Mouse (Mus musculus) right cerebral cortex, postnatal 10 days (tissue): ENCODE measurements around the gene Irs2.

Experiments used
- DNase-seq, 2 experiments: peaks; one replicate each; pipeline ENCODE4 v3.0.0; 2021; ENCODE audit warnings: low spot score in 2 of 2

Irs2 gene

DNA sequence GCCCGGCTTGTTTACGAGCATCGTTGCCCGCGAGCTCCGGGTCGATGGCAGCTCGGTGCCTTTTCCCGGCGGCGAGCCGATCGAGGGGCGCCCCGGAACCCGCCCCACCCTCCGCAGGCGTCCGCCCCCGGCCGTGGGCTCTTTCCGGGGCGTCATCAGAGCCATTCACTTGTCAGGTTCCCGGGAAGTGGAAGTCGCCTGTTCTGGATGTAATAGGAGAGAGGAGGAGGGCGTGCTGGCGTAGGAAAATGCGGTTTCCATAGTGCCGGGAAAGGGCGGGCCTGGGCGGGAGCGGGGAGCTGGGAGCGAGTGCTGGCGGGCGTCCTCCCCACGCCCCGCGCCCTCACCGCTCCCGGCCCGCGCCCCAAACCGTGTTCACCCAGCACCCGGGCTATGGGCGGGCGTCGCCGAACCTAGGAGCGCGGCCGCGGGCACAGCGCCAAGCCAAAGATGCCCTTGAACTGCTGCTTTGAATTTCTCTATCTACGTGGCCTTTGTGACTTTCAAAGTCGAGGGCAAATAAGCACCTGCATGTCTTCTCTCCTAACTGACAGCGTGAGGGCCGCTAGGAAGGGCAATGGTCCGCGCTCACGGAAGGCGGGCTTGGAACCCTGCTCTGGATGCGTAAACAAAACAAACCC lies 1.3 kb upstream of the Irs2 start:
- DNase-seq: peak; percentile 90 to 93

GRCm38 (mm10) chr8:11008842-11009420 lies 673 bp upstream of the Irs2 start:
- peak; percentile 98 for DNase-seq

- peak; percentile 73 for DNase-seq
These were observed 478 bp downstream of the Irs2 start for GRCm38 (mm10) chr8:11007581-11008378.

DNA sequence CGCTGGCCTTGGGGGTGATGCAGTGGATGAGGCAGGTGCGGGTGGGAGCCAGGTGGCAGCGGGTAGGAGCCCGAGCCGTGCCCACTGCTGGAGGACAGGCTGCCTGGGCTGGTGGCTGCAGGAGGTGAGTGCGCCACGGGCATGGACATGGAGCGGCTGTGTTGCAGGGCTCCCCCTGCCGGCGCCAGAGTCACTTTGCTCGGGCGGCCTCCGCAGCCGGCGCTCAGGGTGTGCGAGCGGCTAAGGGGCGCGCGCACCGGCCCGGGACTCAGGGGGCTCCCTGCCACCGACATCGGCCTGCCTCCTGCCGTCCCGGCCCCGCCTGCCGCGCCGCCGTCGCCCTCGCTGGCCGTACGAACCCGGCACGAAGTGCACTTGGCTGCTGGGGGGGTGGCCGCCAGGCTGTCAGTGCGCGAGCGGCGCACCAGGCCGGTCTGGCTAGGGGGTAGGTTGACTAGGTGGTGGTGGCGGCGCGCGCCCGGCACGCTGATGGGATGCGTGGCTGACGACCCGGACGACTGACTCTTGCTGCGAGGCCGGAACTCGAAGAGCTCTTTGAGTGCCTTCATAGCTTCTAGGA lies 1.2 kb downstream of the Irs2 start:
- peak; percentile 92 to 94 for DNase-seq

DNA sequence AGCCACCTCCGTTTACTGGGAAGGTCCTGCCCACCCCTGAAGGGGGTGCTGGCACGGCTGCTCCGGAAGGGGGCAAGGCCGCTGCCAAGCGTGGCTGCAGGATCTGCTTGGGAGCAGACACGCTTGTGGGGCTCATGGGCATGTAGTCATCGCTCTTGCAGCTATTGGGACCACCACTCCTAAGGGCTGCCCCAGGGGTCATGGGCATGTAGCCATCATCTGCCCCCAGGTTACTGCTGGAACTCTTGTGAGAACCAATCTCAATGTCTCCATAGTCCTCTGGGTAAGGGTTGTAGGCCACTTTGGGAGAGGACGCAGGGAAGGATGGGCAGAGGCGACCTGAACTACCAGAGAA lies 2.0 kb downstream of the Irs2 start:
- DNase-seq: peak; percentile 43 to 52

DNA sequence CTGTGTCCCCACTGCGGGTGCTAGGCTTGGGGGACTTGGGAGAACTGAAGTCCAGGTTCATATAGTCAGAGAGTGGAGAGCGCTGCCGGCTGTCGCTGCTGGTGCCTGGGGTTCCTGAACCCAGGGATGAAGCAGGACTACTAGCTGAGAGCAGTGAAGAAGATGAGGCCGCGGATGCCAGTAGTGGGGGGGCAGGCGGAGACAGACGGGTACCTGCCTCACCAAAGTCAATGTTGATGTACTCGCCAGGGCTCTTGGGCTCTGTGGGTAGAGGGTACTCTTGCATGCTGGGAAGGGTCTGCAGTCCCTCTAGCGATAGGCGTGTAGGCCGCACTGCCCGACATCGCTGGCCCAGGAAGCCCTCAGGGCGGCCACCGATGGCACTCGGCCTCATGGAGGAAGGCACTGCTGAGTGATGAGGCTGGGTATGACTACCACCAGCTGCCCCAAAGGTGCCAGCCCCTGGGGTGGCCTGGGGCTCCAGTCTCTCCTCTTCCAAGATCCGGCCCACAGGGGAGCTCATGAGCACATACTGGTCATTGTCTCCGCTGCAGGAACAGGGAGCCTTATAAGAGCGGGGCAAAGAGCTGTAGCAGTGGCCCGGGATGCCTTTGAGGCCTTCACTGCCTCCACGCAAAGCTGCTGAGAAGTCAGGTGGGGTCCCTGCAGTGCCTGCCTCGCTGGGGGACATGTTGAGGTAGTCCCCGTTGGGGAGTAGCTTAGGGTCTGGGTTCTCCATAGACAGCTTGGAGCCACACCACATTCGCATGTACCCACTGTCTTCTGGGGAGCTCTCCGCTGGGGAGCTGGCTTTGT lies 2.6 kb downstream of the Irs2 start:
- DNase-seq: no peak

GRCm38 (mm10) chr8:11004781-11005459 lies 3.3 kb downstream of the Irs2 start:
- DNase-seq: no peak

- DNase-seq: peak in 1 of 2 experiments; percentile 44
These were observed 4.3 kb downstream of the Irs2 start for GRCm38 (mm10) chr8:11003917-11004470.

DNA sequence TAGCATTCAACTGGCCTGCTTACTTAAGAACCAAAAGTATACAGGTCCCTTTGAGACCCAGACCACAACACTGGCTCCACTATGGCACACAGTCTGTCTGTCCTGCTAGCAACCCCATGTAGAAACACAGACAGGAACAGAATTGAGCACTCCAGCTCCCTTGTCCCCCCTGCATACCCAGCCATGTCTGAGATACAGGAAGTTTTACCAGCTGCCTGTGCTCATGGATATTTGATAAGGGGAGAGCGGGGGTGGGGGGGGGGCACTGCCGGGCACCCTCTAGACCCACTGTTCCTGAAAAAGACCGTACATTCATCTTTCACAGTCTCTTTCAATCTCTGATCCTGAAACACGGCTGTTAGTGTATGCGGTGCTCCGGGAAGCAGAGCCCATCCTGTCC lies 5.0 kb downstream of the Irs2 start:
- no peak for DNase-seq

DNA sequence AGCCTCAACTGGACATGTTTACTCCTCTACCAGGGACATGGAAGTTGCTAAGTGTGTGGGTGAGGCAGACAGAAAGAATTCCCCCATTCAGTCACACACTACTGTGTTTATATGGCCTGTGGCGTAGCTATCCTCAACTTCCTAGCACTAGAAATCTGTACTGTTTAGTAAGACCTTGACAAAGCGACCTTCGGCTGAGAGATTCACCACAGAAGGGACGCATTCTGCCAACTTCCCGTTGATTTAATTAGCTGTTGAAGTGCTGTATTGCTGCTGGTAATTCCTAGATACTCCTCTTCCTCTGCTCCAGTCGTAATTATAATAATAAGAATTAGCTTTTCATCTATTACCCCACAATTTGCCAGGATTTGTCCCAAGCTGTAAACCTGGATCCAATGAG lies 5.4 kb downstream of the Irs2 start:
- no peak for DNase-seq

DNA sequence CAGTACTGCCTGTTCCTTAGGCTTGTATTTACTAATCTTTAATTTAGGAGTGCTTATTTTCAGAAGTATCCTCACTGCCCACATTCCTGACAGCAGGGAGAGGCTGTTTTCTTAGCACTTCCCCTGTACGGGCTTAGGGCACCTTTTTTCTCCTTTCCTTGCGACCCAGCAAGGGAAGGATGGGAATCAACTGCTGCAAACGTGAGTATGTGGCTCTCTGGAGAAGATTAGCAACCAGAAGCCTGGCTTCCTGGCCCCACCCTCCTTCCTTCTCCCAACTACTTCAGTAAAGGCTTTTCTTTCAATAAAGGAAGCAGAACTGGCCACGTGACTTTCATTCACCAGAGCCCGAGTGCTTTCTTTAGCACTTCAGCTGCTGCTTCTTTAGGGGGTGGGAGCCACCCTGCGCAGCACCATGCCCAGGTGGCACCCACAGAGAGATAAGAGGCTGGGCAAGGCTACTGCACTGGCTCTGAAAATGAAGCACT lies 7.2 kb downstream of the Irs2 start:
- peak; percentile 48 to 65 for DNase-seq

DNA sequence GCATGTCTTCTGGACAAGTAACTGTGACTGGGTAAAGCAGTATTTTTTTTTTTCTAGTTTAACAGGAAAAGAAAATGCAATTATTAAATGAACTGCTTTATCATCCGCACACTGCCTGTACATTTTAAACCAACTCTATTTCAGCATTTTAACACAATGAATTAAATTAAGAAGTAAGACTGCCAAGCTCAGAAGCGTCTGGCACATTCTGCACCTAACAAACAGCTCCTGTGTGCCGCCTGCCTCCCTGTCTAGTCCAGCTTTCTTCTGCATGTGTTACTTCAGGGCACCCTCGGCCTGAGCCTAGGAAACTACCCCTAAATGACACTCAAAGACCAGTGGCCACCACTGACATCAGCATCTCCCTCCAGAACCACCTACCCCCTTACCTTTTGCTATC lies 8.7 kb downstream of the Irs2 start:
- DNase-seq: no peak

DNA sequence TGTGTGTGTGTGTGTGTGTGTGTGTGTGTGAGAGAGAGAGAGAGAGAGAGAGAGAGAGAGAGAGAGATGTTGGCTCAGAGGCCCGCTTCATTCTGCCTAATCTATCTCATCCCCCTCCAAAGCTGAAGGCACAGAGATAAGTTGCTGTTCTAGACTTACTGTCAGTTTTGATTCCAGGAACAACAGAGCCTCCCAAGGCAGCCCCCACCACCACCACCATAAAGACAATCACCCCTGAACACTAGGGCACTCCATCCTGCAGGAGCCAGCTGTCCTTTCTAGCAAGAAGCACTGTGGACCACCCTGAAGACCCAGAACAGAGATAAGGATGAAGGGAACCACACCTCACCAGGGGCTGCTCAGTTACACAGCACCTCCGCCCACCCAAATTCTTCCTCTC lies 12.0 kb downstream of the Irs2 start:
- no peak for DNase-seq

DNA sequence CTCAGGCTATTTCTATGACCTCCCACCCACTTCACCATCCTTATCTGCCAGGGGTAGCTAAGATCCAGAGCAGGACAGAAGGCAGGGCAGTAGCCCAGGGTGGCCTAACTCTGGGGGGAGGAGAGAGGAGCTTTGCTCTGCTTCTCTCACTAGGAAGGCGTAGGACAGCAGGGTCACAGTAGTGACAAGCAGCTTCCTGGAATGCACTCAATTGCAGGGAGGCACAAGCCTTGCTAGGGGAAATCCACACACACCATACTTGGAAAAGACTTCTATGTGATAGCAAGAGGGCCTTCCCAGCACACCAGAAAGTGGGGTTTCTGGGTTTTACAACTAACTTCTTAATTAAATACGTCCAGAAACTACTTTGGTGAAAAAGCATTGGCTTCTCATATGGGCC lies 12.5 kb downstream of the Irs2 start:
- no peak for DNase-seq

GRCm38 (mm10) chr8:10994390-10994954 lies 13.8 kb downstream of the Irs2 start:
- DNase-seq: no peak

DNA sequence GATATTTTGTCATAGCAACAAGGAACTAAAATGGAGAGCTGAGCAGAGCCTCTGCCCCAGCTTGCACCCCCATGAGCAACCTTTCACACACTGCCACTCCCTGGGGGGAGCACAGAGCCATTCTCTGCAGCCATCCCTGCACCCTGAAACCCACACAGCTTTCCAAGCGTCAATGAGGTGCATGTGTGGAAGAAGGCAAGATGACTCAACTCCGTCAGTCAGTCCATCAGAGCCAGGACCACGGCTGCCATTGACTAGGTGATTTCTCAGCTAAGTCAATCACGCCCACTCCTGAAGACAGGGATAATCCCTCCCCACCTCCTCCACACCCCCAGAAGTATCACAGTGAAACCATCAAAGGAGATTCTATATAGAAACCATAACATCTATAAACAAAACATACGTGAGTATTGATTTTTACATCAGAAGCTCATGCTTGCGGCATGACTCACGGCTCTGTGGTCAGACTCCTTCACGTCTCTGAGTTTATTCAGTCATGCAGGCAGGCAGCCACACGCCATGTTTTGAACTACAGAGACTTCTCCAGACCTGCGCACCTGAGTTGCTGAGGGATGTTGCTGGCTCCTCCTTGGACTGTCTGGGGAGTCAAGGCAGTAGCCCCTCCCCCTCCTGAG lies 14.6 kb downstream of the Irs2 start:
- DNase-seq: no peak

DNA sequence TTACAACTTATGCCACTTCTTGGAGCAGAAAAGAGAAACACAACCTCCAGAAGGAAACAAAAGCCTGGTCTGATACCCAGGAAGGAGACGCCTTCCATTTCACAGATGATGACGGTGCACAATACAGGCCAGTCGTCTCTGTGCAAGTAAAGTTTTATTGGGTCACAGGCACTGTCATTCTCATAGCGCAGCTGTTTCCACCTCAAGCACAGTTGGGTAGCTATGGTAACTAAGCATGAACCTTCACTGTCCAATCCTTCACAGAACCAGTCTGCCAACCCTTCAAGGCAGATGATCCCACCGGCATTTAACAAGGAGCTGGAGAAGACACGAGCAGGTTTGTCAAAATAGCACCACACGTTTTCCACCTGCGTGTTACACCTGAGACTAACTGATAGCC lies 16.2 kb downstream of the Irs2 start:
- DNase-seq: no peak

- DNase-seq: no peak
These were observed 16.9 kb downstream of the Irs2 start for GRCm38 (mm10) chr8:10991323-10991722.

- DNase-seq: no peak
These were observed 17.7 kb downstream of the Irs2 start for GRCm38 (mm10) chr8:10990421-10991110.
